Mouse (Mus musculus): ENCODE data around the gene Epha5.

Epha5 gene

GRCm38 (mm10) chr5:84417062-84417879 is at the start of gene Epha5:
Epha5 (minus strand) TSS chr5:84417382.
- peak; percentile 46 to 66 for DNase-seq (ENCODE audit: low spot score in 2 of 2)

- DNase-seq (ENCODE audit: low spot score in 2 of 2) = no peak
Observed at GRCm38 (mm10) chr5:84456216-84456615, 39.0 kb upstream of the Epha5 start.

DNA sequence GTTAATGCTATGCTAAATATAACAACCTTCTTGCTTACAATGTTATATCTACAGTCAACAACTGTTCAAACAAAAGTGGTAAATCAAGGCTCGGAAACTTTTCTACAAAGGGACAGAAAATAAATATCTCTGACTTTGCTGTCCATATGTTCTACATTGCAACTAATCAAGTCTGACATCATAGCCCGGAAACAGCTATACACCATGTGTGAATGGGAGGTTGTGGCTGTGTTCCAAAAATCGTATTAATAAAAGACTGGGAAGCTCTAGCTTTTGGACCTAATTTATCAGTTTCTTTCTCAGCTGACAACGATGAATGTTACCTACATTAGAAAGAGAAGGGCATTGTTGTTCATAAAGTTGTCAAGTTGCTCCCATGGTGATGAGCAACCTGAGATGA is 37.5 kb upstream of the Epha5 start:
- DNase-seq (ENCODE audit: low spot score in 2 of 2) = no peak

DNA sequence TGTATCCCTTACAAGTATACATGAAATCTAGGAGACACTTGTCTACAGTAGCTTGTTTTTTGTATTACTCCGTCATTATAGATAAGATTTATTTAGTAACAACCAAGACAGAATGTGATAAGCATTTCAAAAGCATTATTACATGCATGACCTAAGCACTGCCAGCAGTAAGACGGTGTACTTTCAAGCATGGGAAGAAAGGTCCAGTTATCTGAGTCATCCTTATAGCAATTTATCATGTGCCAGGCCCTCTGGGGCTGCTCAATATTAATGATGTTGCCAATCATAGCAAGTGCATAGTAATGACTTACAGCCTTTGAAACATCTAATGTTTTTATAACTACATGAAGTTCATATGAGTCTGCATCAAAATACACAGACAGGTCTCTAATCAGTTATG is 36.7 kb upstream of the Epha5 start:
- no peak for DNase-seq (ENCODE audit: low spot score in 2 of 2)

- DNase-seq (ENCODE audit: low spot score in 2 of 2) = no peak
Observed at GRCm38 (mm10) chr5:84440232-84440631, 23.1 kb upstream of the Epha5 start.

DNA sequence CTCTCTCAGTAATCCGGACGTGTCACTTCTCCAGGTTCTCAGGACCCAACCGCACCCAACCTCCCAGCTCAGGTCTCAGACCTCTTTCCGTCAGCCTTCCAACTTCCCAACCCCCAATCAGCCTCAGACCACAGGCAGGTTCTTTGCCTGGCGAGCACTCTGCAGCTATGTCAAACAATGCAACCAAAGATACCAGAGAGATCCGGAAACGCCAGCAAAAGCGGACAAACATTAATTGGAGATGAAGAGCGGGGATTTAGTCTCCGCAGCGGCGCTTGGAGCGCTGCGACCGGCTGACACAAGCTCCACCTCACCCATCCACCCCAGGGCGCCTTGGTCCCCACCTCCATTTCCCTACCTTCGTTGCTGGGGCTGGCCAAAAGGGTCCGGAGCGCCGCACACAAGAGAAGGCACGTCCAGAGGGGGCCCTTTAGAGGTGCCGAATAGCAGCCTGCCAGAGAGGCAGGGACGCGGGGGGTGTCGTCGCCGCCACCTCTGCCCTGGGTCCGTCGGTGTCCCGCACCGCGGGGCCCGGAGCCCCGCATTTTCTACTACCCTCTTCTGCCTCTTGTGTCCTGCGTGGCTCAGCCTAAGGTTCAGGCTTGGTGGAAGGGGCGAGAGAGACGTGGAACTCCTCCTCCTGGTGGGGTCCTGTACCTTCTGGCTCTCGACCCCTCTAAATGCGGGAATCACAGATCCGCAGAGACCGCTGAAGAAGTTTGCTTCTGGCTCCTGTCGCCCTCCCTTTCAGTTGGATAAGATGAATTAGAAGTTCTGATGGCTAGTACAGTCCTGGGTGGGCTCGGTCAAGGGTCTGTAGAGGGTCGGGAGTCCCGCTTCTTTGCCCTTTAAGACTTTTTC is 991 bp downstream of the Epha5 start:
- peak; percentile 19 to 20 for DNase-seq (ENCODE audit: low spot score in 2 of 2)

GRCm38 (mm10) chr5:84414931-84415431 is 2.2 kb downstream of the Epha5 start:
- DNase-seq (ENCODE audit: low spot score in 2 of 2) = no peak

- no peak for DNase-seq (ENCODE audit: low spot score in 2 of 2)
Observed at GRCm38 (mm10) chr5:84413026-84413425, 4.2 kb downstream of the Epha5 start.

DNA sequence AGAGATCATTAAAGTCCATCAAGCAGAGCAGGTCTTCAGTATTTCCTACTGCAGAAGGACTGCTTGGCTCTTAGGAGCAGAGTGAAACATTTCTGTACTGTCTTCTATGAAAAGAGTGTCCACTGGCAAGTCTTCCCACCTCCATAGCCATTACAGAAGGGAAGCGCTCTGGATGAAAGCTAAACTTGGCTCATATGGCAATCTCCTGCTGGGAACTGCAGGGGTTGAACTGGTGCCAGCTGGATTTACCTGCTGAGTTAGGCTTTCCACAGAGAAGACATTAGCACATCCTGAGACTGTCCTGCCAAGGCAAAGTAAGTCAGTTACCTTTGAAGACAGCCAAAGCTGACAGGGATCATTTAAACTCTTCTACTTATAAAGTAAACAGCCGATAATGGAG is 8.8 kb downstream of the Epha5 start:
- DNase-seq (ENCODE audit: low spot score in 2 of 2) = peak; percentile 26 to 70

DNA sequence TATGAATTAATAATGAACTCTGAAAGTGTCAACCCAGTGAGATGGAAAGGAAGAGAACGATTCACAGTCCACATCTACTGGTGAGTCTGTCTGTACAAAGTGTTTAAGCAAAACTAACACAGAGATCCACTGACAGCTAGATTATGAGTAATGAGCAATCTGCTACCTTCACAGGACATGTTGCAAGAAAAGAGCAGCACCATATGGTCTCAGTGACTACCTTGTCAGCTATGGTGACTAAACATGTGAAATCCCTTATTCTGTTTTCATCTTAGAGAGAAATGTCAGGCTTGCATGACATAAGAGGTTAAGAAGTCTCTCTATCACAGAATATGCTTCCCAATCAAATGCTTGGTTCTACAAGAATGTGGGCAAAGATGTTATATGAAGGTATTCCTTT is 20.1 kb downstream of the Epha5 start:
- no peak for DNase-seq (ENCODE audit: low spot score in 2 of 2)

DNA sequence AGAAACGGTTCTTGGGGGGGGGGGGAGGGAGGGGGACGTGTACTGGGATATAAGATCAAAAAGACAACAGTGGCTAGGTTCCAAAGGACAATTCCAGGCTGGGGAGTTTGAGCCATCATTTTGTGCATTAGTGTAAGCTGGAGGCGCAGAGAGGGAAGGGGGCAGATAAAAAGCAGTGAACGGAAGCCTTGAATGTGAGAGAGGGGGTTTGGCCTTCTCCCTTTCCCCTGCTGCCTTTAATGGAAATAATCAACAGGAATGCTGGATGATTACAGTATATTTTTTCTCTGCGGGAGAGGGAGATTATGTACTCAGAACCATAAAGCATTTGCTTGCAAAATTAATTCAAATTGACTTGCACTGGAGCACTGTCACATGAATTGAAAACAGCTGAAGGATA is 51.8 kb downstream of the Epha5 start:
- DNase-seq (ENCODE audit: low spot score in 2 of 2) = no peak

DNA sequence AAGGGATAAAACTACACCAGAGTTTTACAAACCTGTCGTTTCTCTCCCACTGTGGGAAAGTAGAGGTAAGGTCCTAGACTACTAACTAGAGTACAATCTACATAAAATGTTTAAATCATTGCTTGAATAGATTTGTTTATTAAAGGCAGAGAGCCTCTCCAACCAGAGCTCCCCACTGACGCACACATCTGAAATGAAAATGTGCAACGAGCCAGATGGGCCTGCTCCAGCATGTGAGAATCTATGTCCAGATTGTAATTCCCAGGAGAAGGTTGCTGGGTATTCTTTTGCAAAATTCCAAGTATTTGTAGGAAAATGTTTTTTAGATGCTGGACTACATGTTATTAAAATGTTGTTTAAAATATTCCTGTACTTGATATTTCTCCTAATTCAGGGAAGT is 57.8 kb downstream of the Epha5 start:
- no peak for DNase-seq (ENCODE audit: low spot score in 2 of 2)

- no peak for DNase-seq (ENCODE audit: low spot score in 2 of 2)
Observed at GRCm38 (mm10) chr5:84353069-84353468, 64.1 kb downstream of the Epha5 start.

DNA sequence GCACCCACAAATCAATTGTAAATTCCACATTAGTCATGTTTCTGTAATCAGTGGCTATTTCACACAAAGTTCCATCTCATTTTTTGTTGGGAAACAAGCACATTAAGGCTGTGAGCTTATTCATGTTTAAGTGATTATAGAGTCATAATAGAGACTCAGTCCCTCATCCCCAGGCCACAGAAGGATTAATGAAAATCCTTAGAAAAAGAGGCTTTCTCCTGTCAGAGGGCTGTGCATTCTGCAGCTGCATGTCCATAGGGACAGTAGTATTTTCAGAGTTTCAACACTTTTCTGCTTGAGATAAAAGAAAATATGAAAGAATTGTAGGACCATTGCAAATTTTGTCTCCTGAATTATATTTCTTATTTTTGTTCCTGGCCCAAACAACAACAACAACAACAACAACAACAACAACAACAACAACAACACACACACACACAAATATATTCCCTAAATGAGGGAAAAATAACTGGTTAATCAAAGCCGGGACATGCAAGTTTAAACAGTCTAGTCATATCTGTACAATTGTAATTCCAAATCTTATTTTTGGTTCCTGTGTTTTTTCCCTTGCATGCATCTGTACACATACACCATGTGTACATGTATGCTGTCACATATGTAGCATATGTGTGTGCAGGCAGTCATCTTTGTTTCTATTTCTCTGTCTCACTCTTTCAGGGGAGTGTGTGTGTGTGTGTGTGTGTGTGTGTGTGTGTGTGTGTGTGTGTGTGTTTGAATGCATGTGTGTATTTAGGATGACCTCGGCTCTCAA is 70.3 kb downstream of the Epha5 start:
- DNase-seq (ENCODE audit: low spot score in 2 of 2) = no peak

DNA sequence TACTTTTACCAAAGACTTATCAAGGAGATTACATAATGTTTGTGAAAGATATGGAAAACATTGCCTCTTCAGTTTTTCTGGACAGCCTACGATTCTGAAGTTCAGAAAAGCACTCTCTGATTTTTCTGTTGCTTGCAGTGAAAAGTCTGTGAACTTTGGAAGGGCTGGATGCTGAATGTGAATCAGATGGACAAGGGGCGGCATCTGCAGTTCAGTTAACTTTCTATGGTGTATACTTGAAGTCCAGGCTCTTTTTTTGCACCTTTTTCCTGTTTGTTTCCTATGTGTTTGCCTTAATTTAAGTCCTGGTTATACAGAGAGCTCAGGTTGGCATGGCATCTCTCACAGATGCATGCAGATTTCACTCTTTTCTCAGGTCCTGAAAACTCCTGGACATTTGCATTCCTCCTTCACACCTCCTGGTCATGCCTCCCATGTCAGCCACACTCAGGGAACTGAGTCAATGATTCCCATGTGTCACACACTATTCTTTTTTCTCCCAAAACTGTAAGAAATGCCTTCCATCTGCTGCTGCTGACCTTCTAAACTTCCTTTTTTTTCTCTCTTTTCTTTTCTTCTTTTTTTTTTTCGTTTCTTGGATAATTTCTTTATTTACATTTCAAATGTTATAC is 81.2 kb downstream of the Epha5 start:
- no peak for DNase-seq (ENCODE audit: low spot score in 2 of 2)

GRCm38 (mm10) chr5:84334481-84334880 is 82.7 kb downstream of the Epha5 start:
- no peak for DNase-seq (ENCODE audit: low spot score in 2 of 2)

GRCm38 (mm10) chr5:84331631-84332030 is 85.6 kb downstream of the Epha5 start:
- no peak for DNase-seq (ENCODE audit: low spot score in 2 of 2)

- DNase-seq (ENCODE audit: low spot score in 2 of 2) = no peak
Observed at GRCm38 (mm10) chr5:84320553-84320952, 96.6 kb downstream of the Epha5 start.

- no peak for DNase-seq (ENCODE audit: low spot score in 2 of 2)
Observed at GRCm38 (mm10) chr5:84320138-84320537, 97.0 kb downstream of the Epha5 start.

DNA sequence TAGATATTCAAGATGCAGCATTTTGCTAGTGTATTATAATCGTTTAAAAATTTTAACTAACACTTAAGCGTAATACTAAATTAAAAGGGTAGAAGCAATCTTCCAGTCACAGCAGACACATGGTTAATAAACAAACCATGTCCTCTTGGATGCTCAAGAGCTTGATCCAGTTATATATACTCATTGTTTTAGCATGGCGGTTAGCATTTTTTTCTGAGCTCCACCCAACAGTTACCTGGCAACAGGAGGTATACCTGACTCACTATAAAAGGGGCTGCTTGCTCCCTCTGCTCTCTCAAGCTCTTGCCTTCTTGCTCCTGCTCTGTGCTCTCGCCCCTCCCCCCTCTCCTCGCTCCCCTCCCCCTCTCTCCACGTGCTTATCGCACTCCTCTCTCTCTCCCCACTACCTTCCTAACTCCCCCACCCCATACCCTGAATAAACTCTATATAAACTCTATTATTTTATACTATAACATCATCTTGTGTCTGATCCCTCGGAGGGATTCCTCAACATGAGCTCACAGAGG is 98.3 kb downstream of the Epha5 start:
- no peak for DNase-seq (ENCODE audit: low spot score in 2 of 2)

DNA sequence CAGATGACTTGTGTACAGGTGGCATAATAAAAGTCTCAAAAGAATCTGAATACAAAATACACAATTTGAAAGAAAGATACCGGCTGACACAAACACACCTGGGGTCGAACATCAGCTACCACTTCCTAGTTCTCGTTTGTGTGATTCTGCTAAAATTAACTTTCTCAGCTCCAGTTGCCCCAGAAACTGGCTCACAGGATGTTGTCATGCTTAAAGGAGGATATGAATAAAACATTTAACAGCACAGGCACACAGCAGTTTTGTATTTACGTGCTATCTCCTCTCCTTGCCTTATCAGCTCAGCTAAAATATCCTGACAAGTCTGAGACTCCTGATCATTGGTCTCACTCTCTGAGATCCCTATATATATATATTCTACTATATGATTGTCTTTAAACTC is 99.3 kb downstream of the Epha5 start:
- no peak for DNase-seq (ENCODE audit: low spot score in 2 of 2)
